Mouse (Mus musculus): ENCODE results near the gene Cyp3a44. TPM values are rescaled to one million over a fixed set of nuclear protein-coding genes. Genes with fewer than 3 reads are reported as not detected.
"Not testable (repeated sequence)": the region's sequence is repeated elsewhere in the genome, so short reads cannot be mapped to it uniquely, and the experiment has no call there.

Gene Cyp3a44
- polyA plus RNA-seq (2012; rRNA removed), result not detected in 2 replicates

GRCm38 (mm10) chr5:145805796-145806195 lies at the start of gene Cyp3a44:
Gene Cyp3a44 (minus strand): TSS chr5:145805874.
- H3K27ac ChIP-seq (ENCODE audit: insufficient read depth, low read length); H3K4me3 ChIP-seq (ENCODE audit: insufficient read depth, low read length); H3K4me1 ChIP-seq (ENCODE audit: control insufficient read depth, insufficient read depth, low read length): not testable (repeated sequence)

- not testable (repeated sequence) for H3K4me3 ChIP-seq (ENCODE audit: insufficient read depth, low read length); H3K27ac ChIP-seq (ENCODE audit: insufficient read depth, low read length); H3K4me1 ChIP-seq (ENCODE audit: control insufficient read depth, insufficient read depth, low read length)
Measured at GRCm38 (mm10) chr5:145800229-145800628, 5.4 kb downstream of the Cyp3a44 start.

- not testable (repeated sequence) for H3K27ac ChIP-seq (ENCODE audit: insufficient read depth, low read length); H3K4me1 ChIP-seq (ENCODE audit: control insufficient read depth, insufficient read depth, low read length); H3K4me3 ChIP-seq (ENCODE audit: insufficient read depth, low read length)
Measured at GRCm38 (mm10) chr5:145793232-145793631, 12.4 kb downstream of the Cyp3a44 start.

GRCm38 (mm10) chr5:145737512-145737911 lies 68.2 kb downstream of the Cyp3a44 start:
- not testable (repeated sequence) for H3K4me1 ChIP-seq (ENCODE audit: control insufficient read depth, insufficient read depth, low read length); H3K4me3 ChIP-seq (ENCODE audit: insufficient read depth, low read length); H3K27ac ChIP-seq (ENCODE audit: insufficient read depth, low read length)

Other genes starting within 250 kb of the Cyp3a44 start
- not detected in 2 replicates for gene Cyp3a41b, start 221.1 kb downstream of the Cyp3a44 start, polyA plus RNA-seq (2012; rRNA removed)
- not detected in 2 replicates for gene Cyp3a41a, start 85.7 kb downstream of the Cyp3a44 start, polyA plus RNA-seq (2012; rRNA removed)
- not detected in 2 replicates for gene Cyp3a11, start 74.1 kb upstream of the Cyp3a44 start, polyA plus RNA-seq (2012; rRNA removed)
- not detected in 2 replicates for gene Cyp3a25, start 203.7 kb upstream of the Cyp3a44 start, polyA plus RNA-seq (2012; rRNA removed)

All from cortical plate, adult 2 months (tissue).